Mouse (Mus musculus) intestine, embryonic 16.5 days (tissue): ENCODE results near the gene Sntn. TPM values are rescaled to one million over a fixed set of nuclear protein-coding genes. Genes with fewer than 3 reads are reported as not detected.

Source experiments
- ATAC-seq: fragments of 200-750 bp; cut with Nextera tagmentation; 2 replicates; pipeline ENCODE4 v1.8.0; 2017; ENCODE audit warnings: moderate TSS enrichment, moderate library complexity
- H3K27ac ChIP-seq: fragments of 300-500 bp; sonication (generic); 2 replicates; pipeline ENCODE4 v1.5.1; 2014; ENCODE audit warnings: mild to moderate bottlenecking, low read length
- H3K27me3 ChIP-seq: fragments of 300-500 bp; sonication (generic); replicated peaks from 2 replicates; pipeline ENCODE4 v1.6.1; 2014; ENCODE audit warnings: low read length, control low read depth, mixed read lengths; ENCODE audit not compliant: control insufficient read depth, insufficient read depth
- H3K36me3 ChIP-seq: fragments of 300-500 bp; sonication (generic); 2 replicates; pipeline ENCODE4 v1.6.1; 2014; ENCODE audit warnings: low read length, control low read depth; ENCODE audit not compliant: control insufficient read depth, insufficient read depth
- H3K4me1 ChIP-seq: fragments of 300-500 bp; sonication (generic); 2 replicates; pipeline ENCODE4 v1.6.1; 2014; ENCODE audit warnings: low read length, control low read depth, mixed read lengths; ENCODE audit not compliant: control insufficient read depth, insufficient read depth
- H3K4me2 ChIP-seq: fragments of 300-500 bp; sonication (generic); 2 replicates; pipeline ENCODE4 v1.6.1; 2014; ENCODE audit warnings: low read depth, low read length, control low read depth
- H3K4me3 ChIP-seq: fragments of 300-500 bp; sonication (generic); 2 replicates; pipeline ENCODE4 v1.5.1; 2014; ENCODE audit warnings: mild to moderate bottlenecking, low read length
- H3K9ac ChIP-seq: fragments of 300-500 bp; sonication (generic); 2 replicates; pipeline ENCODE4 v1.6.1; 2014; ENCODE audit warnings: low read depth, low read length
- H3K9me3 ChIP-seq: fragments of 300-500 bp; sonication (generic); 2 replicates; pipeline ENCODE4 v1.6.1; 2016; ENCODE audit warnings: low read length, control low read depth; ENCODE audit not compliant: control insufficient read depth
- WGBS: fragments of 180-500 bp; shearing (Covaris S2); extraction: QIAGEN DNeasy Blood & Tissue Kit; methylation state at CpG from one replicate; pipeline ENCODE4 v1.1.7; 2014; 5-methylcytosine and 5-hydroxymethylcytosine counted together
- polyA plus RNA-seq: library from polyadenylated mRNA; unstranded; fragments of >200 nt; fragmentation: Nextera tagmentation; extraction: Ambion mirVana; gene quantifications from 2 replicates; pipeline ENCODE4 v1.2.1, GENCODE M21; 2015

The Sntn gene
- not detected in 2 replicates for polyA plus RNA-seq

- Histone ChIP-seq H3K9ac (no peak within 1 kb of the TSS), H3K4me2 (no peak within 1 kb of the TSS), H3K4me3 (no peak within 1 kb of the TSS), H3K27me3 (no peaks in the 10 kb centered on the region), H3K9me3 (no peaks in the 10 kb centered on the region), H3K4me1 (no peaks in the 10 kb centered on the region), H3K27ac (no peak within 1 kb of the TSS), H3K36me3 (no peaks in the 10 kb centered on the region)
- 76% methylated on average over 2 of the region's 2 CpGs for WGBS
- no peak for ATAC-seq
These were observed at the start of gene Sntn for GRCm38 (mm10) chr14:13670576-13670975. Gene Sntn, plus strand, starts transcription at chr14:13670876.

DNA sequence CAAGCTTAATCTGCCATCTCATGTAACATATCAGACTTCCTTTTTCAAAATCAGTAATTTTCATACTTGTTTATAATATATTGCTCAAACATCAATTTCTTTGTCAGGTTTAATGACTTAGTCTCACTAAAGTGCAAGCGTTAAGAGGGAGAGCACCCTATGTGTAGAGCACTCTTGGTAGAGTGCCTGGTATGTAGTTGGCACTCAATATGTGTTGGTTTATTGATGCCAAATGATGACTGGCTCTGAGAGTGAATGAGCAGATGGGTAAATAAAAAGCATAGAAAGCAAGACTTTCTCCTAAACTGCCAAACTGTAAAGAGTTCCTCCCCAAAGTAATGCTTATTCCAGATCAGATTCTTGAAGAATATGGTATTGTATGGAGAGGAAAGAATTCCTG is 20.8 kb upstream of the Sntn start:
- 91% methylated on average over 1 of the region's 1 CpGs for WGBS
- H3K27ac ChIP-seq = no peak overlapping the region
- ATAC-seq = no peak
- H3K27me3 ChIP-seq = no peaks in the 10 kb centered on the region
- H3K9me3 ChIP-seq = no peaks in the 10 kb centered on the region
- H3K9ac ChIP-seq = no peak overlapping the region
- H3K4me1 ChIP-seq = no peaks in the 10 kb centered on the region
- H3K4me3 ChIP-seq = no peak overlapping the region
- no peak overlapping the region for H3K4me2 ChIP-seq
- no peaks in the 10 kb centered on the region for H3K36me3 ChIP-seq

DNA sequence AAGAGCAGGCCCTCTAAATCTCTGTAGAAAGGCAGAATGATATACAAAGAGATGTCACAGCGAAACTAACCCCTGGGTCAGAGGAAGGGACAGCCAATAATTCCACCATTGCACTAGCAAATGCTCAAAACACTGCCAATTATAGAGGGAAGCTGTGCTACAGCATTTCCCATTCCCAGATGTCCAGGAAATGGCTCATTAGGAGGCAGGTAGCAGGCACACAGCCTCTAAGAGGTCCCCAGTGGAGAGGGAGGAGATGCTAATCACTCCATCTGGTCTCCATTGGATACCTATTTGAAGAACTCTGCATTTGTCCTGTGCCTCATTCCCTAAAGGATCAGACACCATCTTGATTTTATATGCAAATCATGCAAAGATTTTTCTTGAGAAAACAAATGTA is 19.6 kb upstream of the Sntn start:
- no peaks in the 10 kb centered on the region for H3K9me3 ChIP-seq
- H3K4me1 ChIP-seq = no peaks in the 10 kb centered on the region
- 30% methylated on average over 1 of the region's 1 CpGs for WGBS
- H3K27me3 ChIP-seq = no peaks in the 10 kb centered on the region
- H3K4me2 ChIP-seq = no peak overlapping the region
- no peak overlapping the region for H3K9ac ChIP-seq
- H3K4me3 ChIP-seq = no peak overlapping the region
- no peak overlapping the region for H3K27ac ChIP-seq
- H3K36me3 ChIP-seq = no peaks in the 10 kb centered on the region
- no peak for ATAC-seq

DNA sequence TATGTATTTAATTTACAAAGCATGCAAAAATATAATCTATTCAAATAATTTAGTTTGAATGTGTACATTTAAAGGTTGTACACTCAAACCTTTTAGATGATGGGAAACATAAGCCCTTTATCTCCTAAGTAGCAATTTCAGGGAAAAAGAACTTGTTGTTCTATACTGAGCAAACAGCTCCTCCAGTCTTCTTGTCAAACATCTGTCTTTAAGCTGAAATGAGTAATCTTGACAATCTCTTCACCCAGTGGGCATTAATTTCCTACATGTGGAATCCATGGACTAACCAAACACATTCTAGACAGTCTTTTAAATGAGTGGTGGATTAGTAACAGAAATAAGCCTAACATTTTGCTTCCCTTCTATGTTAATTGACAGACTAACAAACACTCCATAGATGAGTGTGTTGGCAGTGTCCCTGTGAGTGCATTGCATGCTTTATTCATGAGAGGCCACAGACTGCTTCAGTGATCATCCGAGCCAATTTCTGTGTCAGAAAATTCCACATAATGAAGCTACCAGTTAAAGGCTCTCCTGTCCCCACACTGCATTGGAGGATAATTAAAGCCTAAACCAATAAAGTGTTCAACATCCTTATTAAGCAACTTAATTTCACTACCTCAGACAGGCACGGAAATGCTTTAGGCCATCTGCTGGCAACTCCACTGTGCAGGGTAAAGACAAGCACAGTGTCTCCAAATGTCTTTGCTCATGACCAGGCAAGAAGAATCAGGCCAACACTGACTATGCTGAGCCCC is 19.0 kb upstream of the Sntn start:
- 77% methylated on average over 2 of the region's 2 CpGs for WGBS
- no peak overlapping the region for H3K27ac ChIP-seq
- no peak for ATAC-seq
- H3K9me3 ChIP-seq = no peaks in the 10 kb centered on the region
- H3K36me3 ChIP-seq = no peaks in the 10 kb centered on the region
- H3K9ac ChIP-seq = no peak overlapping the region
- no peaks in the 10 kb centered on the region for H3K4me1 ChIP-seq
- H3K4me3 ChIP-seq = no peak overlapping the region
- no peaks in the 10 kb centered on the region for H3K27me3 ChIP-seq
- no peak overlapping the region for H3K4me2 ChIP-seq

DNA sequence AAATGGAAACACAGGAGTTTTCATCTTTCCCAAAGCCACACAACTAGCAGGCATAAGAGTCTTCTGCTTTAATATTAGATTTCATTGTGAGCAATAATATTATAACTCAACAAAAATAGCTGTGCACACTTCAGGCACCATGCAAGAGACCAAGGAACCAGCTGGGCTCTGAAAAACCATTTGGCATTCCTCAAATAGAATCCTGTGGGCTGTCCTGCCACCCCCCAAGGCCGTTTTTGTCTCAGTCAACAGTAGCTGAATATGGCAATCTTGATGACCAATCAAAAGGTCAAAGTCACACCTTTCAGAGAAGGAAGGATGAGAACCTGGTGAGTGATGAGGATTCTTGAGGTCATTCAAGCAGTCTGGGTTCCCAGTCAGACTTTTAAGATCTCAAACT is 16.0 kb downstream of the Sntn start:
- no peaks in the 10 kb centered on the region for H3K4me1 ChIP-seq
- H3K9me3 ChIP-seq = no peaks in the 10 kb centered on the region
- H3K4me2 ChIP-seq = no peak overlapping the region
- 61% methylated on average over 1 of the region's 1 CpGs for WGBS
- no peak overlapping the region for H3K9ac ChIP-seq
- no peak overlapping the region for H3K27ac ChIP-seq
- H3K4me3 ChIP-seq = no peak overlapping the region
- H3K36me3 ChIP-seq = no peaks in the 10 kb centered on the region
- no peak for ATAC-seq
- H3K27me3 ChIP-seq = no peaks in the 10 kb centered on the region

GRCm38 (mm10) chr14:13690426-13690825 is 19.8 kb downstream of the Sntn start:
- H3K4me2 ChIP-seq = no peak overlapping the region
- H3K27me3 ChIP-seq = no peaks in the 10 kb centered on the region
- 54% methylated on average over 2 of the region's 2 CpGs for WGBS
- H3K27ac ChIP-seq = no peak overlapping the region
- H3K9ac ChIP-seq = no peak overlapping the region
- ATAC-seq = no peak
- no peaks in the 10 kb centered on the region for H3K9me3 ChIP-seq
- no peaks in the 10 kb centered on the region for H3K4me1 ChIP-seq
- H3K36me3 ChIP-seq = no peaks in the 10 kb centered on the region
- no peak overlapping the region for H3K4me3 ChIP-seq

GRCm38 (mm10) chr14:13732263-13732662 is 61.6 kb downstream of the Sntn start:
- H3K27ac ChIP-seq = no peak overlapping the region
- no peaks in the 10 kb centered on the region for H3K4me1 ChIP-seq
- H3K36me3 ChIP-seq = no peaks in the 10 kb centered on the region
- H3K4me2 ChIP-seq = no peak overlapping the region
- H3K4me3 ChIP-seq = no peak overlapping the region
- H3K9ac ChIP-seq = no peak overlapping the region
- no peak for ATAC-seq
- no peaks in the 10 kb centered on the region for H3K27me3 ChIP-seq
- H3K9me3 ChIP-seq = no peaks in the 10 kb centered on the region
- WGBS = 34% methylated on average over 4 of the region's 4 CpGs

Other genes with a start within 250 kb of the Sntn start
- 0.04 and 0.07 TPM in 2 replicates for gene Gm281, start 243.6 kb downstream of the Sntn start, polyA plus RNA-seq